Mouse (Mus musculus) embryo, embryonic 11.5 days (tissue): ENCODE results near the gene Tor1aip2.

ENCODE experiments used
- DNase-seq: peaks from one replicate; pipeline ENCODE4 v3.0.0-alpha.2; 2012; ENCODE audit warnings: low read depth, low spot score

Tor1aip2 gene

GRCm38 (mm10) chr1:156111090-156111489 lies 75.9 kb downstream of the Tor1aip2 start:
- DNase-seq, result no peak

- DNase-seq, result no peak
Observed at GRCm38 (mm10) chr1:156111728-156112127, 76.5 kb downstream of the Tor1aip2 start.

DNA sequence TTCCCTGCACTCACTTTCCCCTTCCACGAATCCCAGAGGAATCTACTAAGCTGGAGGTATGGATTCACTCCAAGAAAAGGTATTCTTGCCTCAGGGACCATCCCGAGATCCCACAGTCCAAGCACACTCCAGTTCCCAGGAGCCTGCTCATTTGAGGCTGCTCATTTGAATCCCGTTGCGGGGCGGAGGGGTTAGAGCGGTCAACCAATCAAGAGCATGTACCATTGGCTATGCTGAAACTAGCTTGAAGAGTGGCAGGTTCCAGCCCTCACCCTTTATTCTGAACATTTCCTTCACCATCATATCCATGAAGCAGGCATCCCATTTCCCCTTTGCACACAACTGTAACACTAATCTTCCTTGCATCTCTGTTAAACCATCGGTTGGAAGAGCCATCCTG lies 76.9 kb downstream of the Tor1aip2 start:
- no peak for DNase-seq

DNA sequence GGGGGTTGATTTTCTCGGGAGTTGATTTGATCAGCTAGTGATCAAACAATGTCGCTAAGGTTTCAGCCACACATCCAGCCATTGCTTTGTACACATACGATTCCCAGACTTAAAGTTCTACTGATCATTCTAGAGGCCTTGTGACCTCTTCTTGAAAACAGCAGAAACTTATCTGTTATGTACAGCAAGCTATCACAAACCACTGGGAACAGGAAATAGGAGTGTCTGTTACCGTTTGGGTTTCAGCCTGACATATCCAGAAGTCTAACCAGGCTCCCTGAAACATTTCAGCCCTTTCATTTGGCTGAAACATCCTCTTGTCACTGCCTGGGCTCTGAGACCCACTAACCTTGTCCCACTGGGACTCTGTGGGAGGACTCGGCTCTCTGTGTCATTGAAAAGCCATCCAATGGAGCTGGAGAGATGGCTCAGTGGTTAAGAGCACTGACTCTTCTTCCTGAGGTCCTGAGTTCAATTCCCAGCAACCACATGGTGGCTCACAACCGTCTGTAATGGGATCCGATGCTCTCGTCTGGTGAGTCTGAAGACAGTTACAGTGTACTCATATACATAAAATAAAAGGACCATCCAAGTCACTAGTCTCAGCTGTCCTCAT lies 78.8 kb downstream of the Tor1aip2 start:
- DNase-seq, result no peak

- DNase-seq, result no peak
Observed at GRCm38 (mm10) chr1:156116770-156117169, 81.6 kb downstream of the Tor1aip2 start.
